Mouse (Mus musculus): ENCODE results near the gene Kdr. TPM values are rescaled to one million over a fixed set of nuclear protein-coding genes. Genes with fewer than 3 reads are reported as not detected.

Gene Kdr
- polyA plus RNA-seq, 1 experiment from 2014 or later, result 28.9 TPM

- no peak overlapping the region for H3K27ac ChIP-seq (ENCODE audit: low read depth, low read length)
- 58% methylated on average over 7 of the region's 7 CpGs for WGBS
- no peaks in the 10 kb centered on the region for H3K9me3 ChIP-seq (ENCODE audit: control insufficient read depth, low read length)
- peaks cover 32% of the 10 kb centered on the region for H3K27me3 ChIP-seq (ENCODE audit: control insufficient read depth, insufficient read depth, low read length)
- H3K4me1 ChIP-seq (replicated peaks; ENCODE audit: control insufficient read depth, insufficient read depth, low read length), result peaks cover 10% of the 10 kb centered on the region; the same call in 1 of the 2 replicates
- no peak overlapping the region for H3K9ac ChIP-seq (ENCODE audit: low read length)
- no peaks in the 10 kb centered on the region for H3K36me3 ChIP-seq (ENCODE audit: control insufficient read depth, insufficient read depth, low read length)
- H3K4me3 ChIP-seq (ENCODE audit: low read depth, low read length), result no peak overlapping the region
- ATAC-seq (replicated peaks; ENCODE audit: low FRiP score), result no peak
- no peak overlapping the region for H3K4me2 ChIP-seq (ENCODE audit: low read depth, low read length, severe bottlenecking)
- DNase-seq (ENCODE audit: low spot score), result no peak
These were observed 3.6 kb downstream of the Kdr start for GRCm38 (mm10) chr5:75974543-75975130.

GRCm38 (mm10) chr5:75969887-75970286 is 8.4 kb downstream of the Kdr start:
- WGBS, result 28% methylated on average over 3 of the region's 3 CpGs
- Histone ChIP-seq H3K4me2 (ENCODE audit: low read depth, low read length, severe bottlenecking) (no peak overlapping the region), H3K4me1 (replicated peaks; ENCODE audit: control insufficient read depth, insufficient read depth, low read length) (no peaks in the 10 kb centered on the region), H3K36me3 (ENCODE audit: control insufficient read depth, insufficient read depth, low read length) (no peaks in the 10 kb centered on the region), H3K9ac (ENCODE audit: low read length) (no peak overlapping the region), H3K27ac (ENCODE audit: low read depth, low read length) (no peak overlapping the region), H3K27me3 (ENCODE audit: control insufficient read depth, insufficient read depth, low read length) (peaks cover 4% of the 10 kb centered on the region; the same call in 1 of the 2 replicates), H3K9me3 (ENCODE audit: control insufficient read depth, low read length) (no peaks in the 10 kb centered on the region), H3K4me3 (ENCODE audit: low read depth, low read length) (no peak overlapping the region)
- DNase-seq (ENCODE audit: low spot score) (no peak), ATAC-seq (replicated peaks; ENCODE audit: low FRiP score) (no peak)

- no peak overlapping the region for H3K9ac ChIP-seq (ENCODE audit: low read length)
- no peak overlapping the region for H3K4me2 ChIP-seq (ENCODE audit: low read depth, low read length, severe bottlenecking)
- H3K9me3 ChIP-seq (ENCODE audit: control insufficient read depth, low read length), result no peaks in the 10 kb centered on the region
- H3K4me3 ChIP-seq (ENCODE audit: low read depth, low read length), result no peak overlapping the region
- no peaks in the 10 kb centered on the region for H3K4me1 ChIP-seq (replicated peaks; ENCODE audit: control insufficient read depth, insufficient read depth, low read length)
- no peak for DNase-seq (ENCODE audit: low spot score)
- no peak overlapping the region for H3K27ac ChIP-seq (ENCODE audit: low read depth, low read length)
- H3K27me3 ChIP-seq (ENCODE audit: control insufficient read depth, insufficient read depth, low read length), result no peaks in the 10 kb centered on the region
- WGBS, result 94% methylated on average over 12 of the region's 12 CpGs
- no peaks in the 10 kb centered on the region for H3K36me3 ChIP-seq (ENCODE audit: control insufficient read depth, insufficient read depth, low read length)
- no peak for ATAC-seq (replicated peaks; ENCODE audit: low FRiP score)
These were observed 15.7 kb downstream of the Kdr start for GRCm38 (mm10) chr5:75962558-75962957.

GRCm38 (mm10) chr5:75961741-75962469 is 16.4 kb downstream of the Kdr start:
- ATAC-seq (replicated peaks; ENCODE audit: low FRiP score), result no peak
- WGBS, result 88% methylated on average over 19 of the region's 19 CpGs
- no peak overlapping the region for H3K4me3 ChIP-seq (ENCODE audit: low read depth, low read length)
- no peak overlapping the region for H3K4me2 ChIP-seq (ENCODE audit: low read depth, low read length, severe bottlenecking)
- no peak overlapping the region for H3K9ac ChIP-seq (ENCODE audit: low read length)
- no peak for DNase-seq (ENCODE audit: low spot score)
- no peaks in the 10 kb centered on the region for H3K27me3 ChIP-seq (ENCODE audit: control insufficient read depth, insufficient read depth, low read length)
- H3K9me3 ChIP-seq (ENCODE audit: control insufficient read depth, low read length), result no peaks in the 10 kb centered on the region
- H3K4me1 ChIP-seq (replicated peaks; ENCODE audit: control insufficient read depth, insufficient read depth, low read length), result no peaks in the 10 kb centered on the region
- no peak overlapping the region for H3K27ac ChIP-seq (ENCODE audit: low read depth, low read length)
- H3K36me3 ChIP-seq (ENCODE audit: control insufficient read depth, insufficient read depth, low read length), result no peaks in the 10 kb centered on the region

- no peaks in the 10 kb centered on the region for H3K4me1 ChIP-seq (replicated peaks; ENCODE audit: control insufficient read depth, insufficient read depth, low read length)
- whole genome bisulfite sequencing, result 87% methylated on average over 3 of the region's 3 CpGs
- no peak overlapping the region for H3K9ac ChIP-seq (ENCODE audit: low read length)
- no peak overlapping the region for H3K27ac ChIP-seq (ENCODE audit: low read depth, low read length)
- H3K4me2 ChIP-seq (ENCODE audit: low read depth, low read length, severe bottlenecking), result no peak overlapping the region
- H3K4me3 ChIP-seq (ENCODE audit: low read depth, low read length), result no peak overlapping the region
- ATAC-seq (replicated peaks; ENCODE audit: low FRiP score), result no peak
- no peak for DNase-seq (ENCODE audit: low spot score)
- no peaks in the 10 kb centered on the region for H3K27me3 ChIP-seq (ENCODE audit: control insufficient read depth, insufficient read depth, low read length)
- no peaks in the 10 kb centered on the region for H3K9me3 ChIP-seq (ENCODE audit: control insufficient read depth, low read length)
- no peaks in the 10 kb centered on the region for H3K36me3 ChIP-seq (ENCODE audit: control insufficient read depth, insufficient read depth, low read length)
These were observed 18.4 kb downstream of the Kdr start for GRCm38 (mm10) chr5:75959809-75960208.

- H3K36me3 ChIP-seq (ENCODE audit: control insufficient read depth, insufficient read depth, low read length), result no peaks in the 10 kb centered on the region
- no peaks in the 10 kb centered on the region for H3K9me3 ChIP-seq (ENCODE audit: control insufficient read depth, low read length)
- H3K4me3 ChIP-seq (ENCODE audit: low read depth, low read length), result no peak overlapping the region
- no peaks in the 10 kb centered on the region for H3K4me1 ChIP-seq (replicated peaks; ENCODE audit: control insufficient read depth, insufficient read depth, low read length)
- WGBS, result 89% methylated on average over 3 of the region's 3 CpGs
- no peak for DNase-seq (ENCODE audit: low spot score)
- H3K27ac ChIP-seq (ENCODE audit: low read depth, low read length), result no peak overlapping the region
- no peak for ATAC-seq (replicated peaks; ENCODE audit: low FRiP score)
- H3K9ac ChIP-seq (ENCODE audit: low read length), result no peak overlapping the region
- no peaks in the 10 kb centered on the region for H3K27me3 ChIP-seq (ENCODE audit: control insufficient read depth, insufficient read depth, low read length)
- H3K4me2 ChIP-seq (ENCODE audit: low read depth, low read length, severe bottlenecking), result no peak overlapping the region
These were observed 21.7 kb downstream of the Kdr start for GRCm38 (mm10) chr5:75956526-75956925.

GRCm38 (mm10) chr5:75955876-75956275 is 22.4 kb downstream of the Kdr start:
- Histone ChIP-seq H3K27ac (ENCODE audit: low read depth, low read length) (no peak overlapping the region), H3K4me1 (replicated peaks; ENCODE audit: control insufficient read depth, insufficient read depth, low read length) (no peaks in the 10 kb centered on the region), H3K27me3 (ENCODE audit: control insufficient read depth, insufficient read depth, low read length) (no peaks in the 10 kb centered on the region), H3K9me3 (ENCODE audit: control insufficient read depth, low read length) (no peaks in the 10 kb centered on the region), H3K36me3 (ENCODE audit: control insufficient read depth, insufficient read depth, low read length) (no peaks in the 10 kb centered on the region), H3K4me3 (ENCODE audit: low read depth, low read length) (no peak overlapping the region), H3K9ac (ENCODE audit: low read length) (no peak overlapping the region), H3K4me2 (ENCODE audit: low read depth, low read length, severe bottlenecking) (no peak overlapping the region)
- ATAC-seq (replicated peaks; ENCODE audit: low FRiP score) (no peak), DNase-seq (ENCODE audit: low spot score) (no peak)
- 95% methylated on average over 9 of the region's 9 CpGs for WGBS

GRCm38 (mm10) chr5:75954778-75955330 is 23.4 kb downstream of the Kdr start:
- Histone ChIP-seq H3K9me3 (ENCODE audit: control insufficient read depth, low read length) (no peaks in the 10 kb centered on the region), H3K4me2 (ENCODE audit: low read depth, low read length, severe bottlenecking) (no peak overlapping the region), H3K9ac (ENCODE audit: low read length) (no peak overlapping the region), H3K27me3 (ENCODE audit: control insufficient read depth, insufficient read depth, low read length) (no peaks in the 10 kb centered on the region), H3K27ac (ENCODE audit: low read depth, low read length) (no peak overlapping the region), H3K4me1 (replicated peaks; ENCODE audit: control insufficient read depth, insufficient read depth, low read length) (no peaks in the 10 kb centered on the region), H3K36me3 (ENCODE audit: control insufficient read depth, insufficient read depth, low read length) (no peaks in the 10 kb centered on the region), H3K4me3 (ENCODE audit: low read depth, low read length) (no peak overlapping the region)
- 86% methylated on average over 3 of the region's 3 CpGs for WGBS
- no peak for DNase-seq (ENCODE audit: low spot score)
- ATAC-seq (replicated peaks; ENCODE audit: low FRiP score), result no peak
